Mouse (Mus musculus) kidney, postnatal 36 days (tissue): ENCODE results near the gene Gm4969.
"Not testable (repeated sequence)": the region's sequence is repeated elsewhere in the genome, so short reads cannot be mapped to it uniquely, and the experiment has no call there.

ENCODE experiments used
- DNase-seq, 2 experiments: peaks; one replicate each; pipeline ENCODE4 v3.0.0; 2021 to 2022; ENCODE audit warnings: mixed read lengths in 2 of 2

Gm4969 gene

GRCm38 (mm10) chr7:19093174-19093521 lies 25.0 kb downstream of the Gm4969 start:
- peak; percentile 88 to 94 for DNase-seq

- peak; percentile 62 to 70 for DNase-seq
Measured at GRCm38 (mm10) chr7:19092381-19093173, 25.6 kb downstream of the Gm4969 start.

- no peak for DNase-seq
Measured at GRCm38 (mm10) chr7:19091913-19092312, 26.3 kb downstream of the Gm4969 start.

GRCm38 (mm10) chr7:19088813-19089212 lies 29.4 kb downstream of the Gm4969 start:
- peak; percentile 66 to 90 for DNase-seq

GRCm38 (mm10) chr7:19086760-19087159 lies 31.4 kb downstream of the Gm4969 start:
- DNase-seq: no peak

- peak; percentile 54 to 80 for DNase-seq
Measured at GRCm38 (mm10) chr7:19086042-19086441, 32.1 kb downstream of the Gm4969 start.

DNA sequence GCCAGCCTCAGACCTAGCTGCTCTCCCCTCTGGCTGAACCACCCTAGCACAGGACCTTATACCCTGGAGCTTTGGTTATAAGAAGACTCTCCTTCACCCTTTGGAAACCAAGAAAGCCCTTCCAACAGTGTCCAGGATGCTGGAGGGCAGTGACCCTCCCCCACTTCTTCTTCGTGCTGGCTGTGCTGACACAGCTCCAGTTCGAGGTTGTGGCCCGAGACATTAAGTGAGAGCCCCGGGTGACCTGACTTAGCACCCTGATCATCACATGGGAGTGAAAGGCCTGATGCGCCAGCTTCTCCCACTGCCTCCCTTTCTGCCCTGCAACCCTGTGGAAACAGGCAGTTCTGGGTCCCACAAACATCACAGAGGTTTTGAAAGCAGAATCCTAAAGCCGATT lies 32.7 kb downstream of the Gm4969 start:
- peak; percentile 37 to 38 for DNase-seq

DNA sequence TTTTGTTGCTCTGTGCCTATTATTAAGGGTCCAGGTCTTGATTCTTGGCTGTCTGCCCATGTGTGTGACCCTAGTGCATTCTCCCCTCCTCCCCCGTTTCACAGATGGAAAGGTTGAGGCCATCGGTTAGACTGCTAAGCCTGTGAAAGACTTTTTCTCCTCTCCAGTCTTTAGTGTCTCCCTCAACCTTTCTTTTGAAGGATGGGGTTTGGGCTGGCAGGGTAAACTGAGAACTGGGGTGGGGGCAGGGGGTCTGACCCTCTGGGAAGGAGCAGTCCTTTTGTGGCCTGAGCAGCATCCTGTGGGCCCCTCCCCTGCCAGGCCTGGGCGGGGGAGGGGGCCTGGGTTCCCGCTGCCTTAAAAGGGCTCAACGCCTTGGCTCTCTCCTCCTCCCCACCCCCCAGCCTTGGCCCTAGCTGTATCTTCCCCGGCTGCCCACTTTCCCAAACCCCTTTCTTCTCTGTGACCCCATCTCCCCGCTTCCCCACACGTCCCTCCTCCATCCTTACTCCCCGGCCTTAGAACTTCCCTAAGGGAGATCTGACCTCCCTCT lies 33.2 kb downstream of the Gm4969 start:
- no peak for DNase-seq

DNA sequence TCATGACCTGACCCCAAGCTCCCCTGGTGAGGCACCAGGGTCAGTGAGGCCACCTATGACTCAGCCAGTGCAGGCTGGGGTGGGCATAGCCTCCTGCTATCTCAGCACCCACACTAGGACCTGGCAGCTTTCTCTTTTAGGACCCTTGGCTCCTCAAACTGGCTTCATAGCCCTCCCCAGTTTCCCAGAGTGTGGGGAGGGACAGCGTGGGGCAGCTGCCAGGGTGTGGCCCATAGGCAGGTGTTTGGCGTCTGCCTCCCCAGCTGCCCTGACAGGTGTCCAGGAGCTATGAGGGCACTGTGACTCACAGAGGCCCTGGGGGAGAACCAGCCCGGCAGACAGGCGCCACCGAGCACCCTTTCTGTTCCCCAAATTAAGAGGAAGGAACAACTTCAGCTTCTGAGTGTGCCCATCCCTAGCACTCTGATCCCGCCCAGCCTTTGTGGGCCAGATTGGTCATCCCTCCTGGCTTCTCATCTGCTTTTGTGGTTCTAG lies 33.8 kb downstream of the Gm4969 start:
- DNase-seq: no peak

- peak in 1 of 2 experiments; percentile 43 for DNase-seq
Measured at GRCm38 (mm10) chr7:19083701-19084100, 34.5 kb downstream of the Gm4969 start, which contains the start of gene Dmpk. Gene Dmpk, plus strand, starts transcription at chr7:19083849.

DNA sequence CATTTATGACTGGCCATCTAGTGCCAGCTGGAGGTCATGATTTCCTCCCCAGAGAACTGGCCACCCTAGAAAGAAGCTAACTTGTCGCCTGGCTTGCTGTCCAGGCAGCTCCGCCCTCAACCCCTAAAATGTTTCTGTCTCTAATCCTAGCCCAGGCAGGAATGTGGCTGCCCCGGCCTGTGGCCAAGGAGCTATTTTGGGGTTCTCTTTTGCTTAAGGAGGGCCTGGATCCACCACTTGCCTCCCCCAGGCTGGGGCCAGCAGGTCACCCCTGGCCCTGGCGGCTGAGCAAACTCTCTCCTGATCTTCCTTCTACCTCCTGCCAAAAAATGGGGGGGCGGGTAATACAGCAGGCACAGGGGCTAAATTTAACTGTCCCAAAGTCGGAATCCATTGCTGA lies 35.1 kb downstream of the Gm4969 start:
- peak; percentile 27 to 52 for DNase-seq

DNA sequence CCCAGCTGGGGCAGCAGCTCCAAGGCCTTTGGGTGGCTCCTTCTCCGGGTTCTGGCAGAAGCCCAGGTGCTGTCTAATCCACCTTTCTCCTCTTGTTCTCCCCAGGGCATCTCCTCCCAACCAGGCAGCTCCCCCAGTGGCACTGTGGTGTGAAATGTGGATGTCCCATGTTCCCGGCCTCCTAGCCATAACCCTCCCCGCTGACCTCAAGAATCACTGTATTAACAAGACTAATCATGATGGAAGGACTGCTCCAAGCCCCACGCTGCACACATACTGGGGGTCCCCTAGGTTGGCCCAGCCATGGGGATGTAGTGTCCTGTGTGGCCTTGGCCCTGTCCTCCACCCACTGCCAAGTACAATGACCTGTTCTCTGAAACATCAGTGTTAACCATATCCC lies 36.0 kb downstream of the Gm4969 start:
- no peak for DNase-seq

DNA sequence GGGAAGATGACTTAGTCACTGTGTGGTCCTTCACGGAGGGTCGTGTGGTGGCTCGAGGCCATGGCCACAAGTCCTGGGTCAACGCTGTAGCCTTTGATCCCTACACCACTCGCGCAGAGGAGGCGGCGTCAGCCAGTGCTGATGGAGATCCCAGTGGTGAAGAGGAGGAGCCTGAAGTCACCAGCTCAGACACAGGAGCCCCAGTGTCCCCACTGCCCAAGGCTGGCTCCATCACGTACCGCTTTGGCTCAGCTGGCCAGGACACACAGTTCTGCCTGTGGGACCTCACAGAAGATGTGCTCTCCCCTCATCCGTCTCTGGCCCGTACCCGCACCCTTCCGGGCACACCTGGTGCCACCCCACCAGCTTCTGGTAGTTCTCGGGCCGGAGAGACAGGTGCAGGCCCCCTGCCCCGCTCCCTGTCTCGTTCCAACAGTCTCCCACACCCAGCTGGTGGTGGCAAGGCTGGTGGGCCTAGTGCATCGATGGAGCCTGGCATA lies 37.7 kb downstream of the Gm4969 start:
- no peak for DNase-seq

- no peak for DNase-seq
Measured at GRCm38 (mm10) chr7:19078732-19079131, 39.4 kb downstream of the Gm4969 start.

DNA sequence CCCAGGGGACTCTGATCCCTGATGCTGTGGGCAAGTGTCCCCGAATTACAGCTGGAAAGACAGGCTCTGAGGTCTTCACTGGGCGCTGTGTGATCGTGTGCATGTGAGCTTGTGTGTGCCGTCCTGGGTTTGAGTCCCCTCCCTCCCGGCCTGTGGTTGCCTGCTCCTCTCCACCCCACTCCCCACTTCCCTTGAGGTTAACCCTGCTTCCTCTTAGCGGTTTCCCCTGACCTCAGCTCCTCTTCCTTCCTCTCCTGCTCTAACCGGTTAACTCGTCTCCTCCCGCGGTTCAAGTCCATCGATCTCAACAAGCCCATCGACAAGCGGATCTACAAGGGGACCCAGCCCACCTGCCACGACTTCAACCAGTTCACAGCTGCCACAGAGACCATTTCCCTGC lies 40.4 kb downstream of the Gm4969 start:
- no peak for DNase-seq

- no peak for DNase-seq
Measured at GRCm38 (mm10) chr7:19076586-19076991, 41.6 kb downstream of the Gm4969 start.

DNA sequence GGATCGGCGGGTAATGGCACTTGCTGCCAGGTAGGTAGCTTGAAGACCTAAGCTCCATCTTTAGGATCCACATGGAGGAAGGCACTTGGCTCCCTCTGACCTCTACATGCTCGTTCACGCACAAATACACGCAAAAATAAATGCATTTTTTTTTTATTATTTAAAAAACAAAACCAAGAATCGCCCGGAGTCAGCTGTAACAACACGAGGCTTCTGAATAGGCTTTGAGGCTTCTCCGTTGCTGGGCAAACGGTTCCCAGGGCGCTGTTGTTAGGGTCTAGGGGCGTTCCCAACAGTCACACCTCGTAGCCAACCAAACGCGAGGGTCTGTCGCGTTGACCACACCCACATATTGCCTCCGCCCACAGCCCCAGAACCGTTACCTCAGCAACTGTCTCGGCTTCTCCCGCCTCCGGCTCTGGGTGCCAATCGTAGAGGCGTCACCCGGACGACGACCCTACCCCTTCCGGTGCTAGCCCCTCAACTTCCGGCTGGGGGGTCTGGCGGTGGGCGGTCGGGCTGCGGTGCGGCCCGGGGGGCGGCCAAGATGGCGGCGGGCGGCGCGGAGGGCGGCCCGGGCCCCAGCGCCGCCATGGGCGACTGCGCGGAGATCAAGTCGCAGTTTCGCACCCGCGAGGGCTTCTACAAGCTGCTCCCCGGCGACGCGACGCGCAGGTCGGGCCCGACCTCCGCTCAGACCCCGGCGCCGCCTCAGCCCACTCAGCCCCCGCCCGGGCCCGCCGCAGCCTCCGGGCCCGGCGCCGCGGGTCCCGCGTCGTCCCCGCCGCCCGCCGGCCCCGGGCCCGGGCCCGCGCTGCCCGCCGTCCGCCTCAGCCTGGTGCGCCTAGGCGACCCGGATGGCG lies 42.2 kb downstream of the Gm4969 start, which contains the start of gene Dmwd:
Gene Dmwd, plus strand, starts transcription at position 505 of the 863 bp plus-strand sequence.
- DNase-seq: peak; percentile 96 to 98

DNA sequence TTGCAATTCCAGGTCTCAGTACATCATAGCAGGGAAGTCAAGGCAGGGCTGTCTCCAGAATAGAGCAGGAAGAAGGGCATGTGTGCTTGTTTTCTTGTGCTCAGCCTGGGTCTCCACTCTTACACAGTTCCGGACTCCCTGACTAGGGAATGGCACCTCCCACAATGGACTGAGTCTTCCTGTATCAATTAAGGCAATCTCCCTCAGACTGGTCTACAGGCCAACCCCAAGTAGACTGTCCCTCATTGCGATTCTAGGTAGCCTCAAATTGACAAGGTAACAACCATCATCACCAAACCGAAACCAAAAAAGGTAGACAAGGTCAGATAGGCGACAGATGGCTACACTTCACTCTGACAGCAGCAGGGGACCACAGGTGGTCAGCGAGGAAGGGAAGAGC lies 42.9 kb downstream of the Gm4969 start:
- no peak for DNase-seq

- no peak for DNase-seq
Measured at GRCm38 (mm10) chr7:19074494-19074893, 43.7 kb downstream of the Gm4969 start.

GRCm38 (mm10) chr7:19073504-19073903 lies 44.7 kb downstream of the Gm4969 start:
- DNase-seq: peak; percentile 43 to 79

DNA sequence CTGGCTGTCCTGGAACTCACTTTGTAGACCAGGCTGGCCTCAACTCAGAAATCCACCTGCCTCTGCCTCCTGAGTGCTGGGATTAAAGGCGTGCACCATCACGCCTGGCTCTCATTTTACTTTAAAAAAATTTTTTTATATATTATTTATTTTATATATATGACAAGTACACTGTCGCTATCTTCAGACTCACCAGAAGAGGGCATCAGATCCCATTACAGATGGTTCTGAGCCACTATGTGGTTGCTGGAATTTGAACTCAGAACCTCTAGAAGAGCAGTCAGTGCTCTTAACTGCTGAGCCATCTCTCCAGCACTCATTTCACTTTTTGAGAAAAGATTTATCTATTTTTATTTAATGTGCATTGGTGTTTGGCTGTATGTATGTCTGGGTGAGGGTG lies 47.1 kb downstream of the Gm4969 start:
- DNase-seq: not testable (repeated sequence)

- peak in 1 of 2 experiments; percentile 59 for DNase-seq
Measured at GRCm38 (mm10) chr7:19069500-19069899, 48.7 kb downstream of the Gm4969 start.

DNA sequence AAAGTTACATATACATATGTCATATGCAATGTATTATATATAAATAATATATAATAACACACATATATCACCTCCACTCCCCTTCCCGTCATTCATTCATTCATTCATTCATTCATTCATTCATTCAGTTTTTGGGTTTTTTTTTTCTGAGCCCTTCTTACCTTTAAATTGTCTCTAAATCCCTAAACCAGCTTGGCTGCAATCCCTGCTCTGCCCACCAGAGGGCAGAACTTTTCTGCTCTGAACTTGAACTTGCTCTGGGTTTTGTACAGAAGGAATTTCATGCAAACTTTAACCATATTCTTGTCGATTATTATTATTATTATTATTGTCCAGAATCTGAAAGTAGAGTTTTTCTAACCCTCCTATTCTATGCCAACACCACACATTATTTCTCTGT lies 49.5 kb downstream of the Gm4969 start:
- DNase-seq: peak; percentile 64 to 89
